Comparison of ENCODE assay signal across 8 mouse cellular contexts in the genomic region with DNA sequence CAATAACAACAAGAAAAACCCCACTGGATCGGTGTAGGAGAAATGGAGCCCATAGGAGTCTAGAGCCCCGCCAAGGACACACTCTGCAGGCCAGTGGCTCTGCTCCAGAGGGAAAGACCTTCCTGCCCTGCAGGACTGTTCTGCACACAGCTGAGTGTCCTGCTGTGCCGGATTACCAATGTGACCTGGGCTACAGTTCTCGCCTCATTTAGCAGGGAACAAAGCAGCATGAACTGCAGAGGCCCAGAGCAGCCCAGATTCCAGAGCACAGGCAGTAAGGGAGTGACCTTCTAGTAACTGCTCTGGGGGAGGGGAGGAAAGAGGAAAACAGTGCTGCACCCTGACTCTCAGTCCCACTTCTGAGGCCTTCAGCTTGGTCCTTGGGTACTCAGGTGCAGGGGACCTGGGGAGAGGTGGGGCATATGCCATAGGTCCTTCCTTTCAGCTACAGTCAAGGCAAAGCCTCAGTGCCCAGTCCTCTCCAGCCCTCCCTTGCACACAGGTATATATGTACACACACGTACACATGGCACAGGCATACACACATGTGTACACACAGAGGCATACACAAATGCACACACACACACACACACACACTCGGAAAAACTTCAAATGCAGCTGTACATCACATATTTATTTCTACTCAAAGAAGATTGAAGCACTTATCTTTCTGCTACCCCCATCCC.
DNase-seq lines count a peak whose midpoint lies in the region; ATAC-seq and TF ChIP-seq lines count a peak whose summit lies in the region.

No protein-coding gene starts in this region.

- no peak for TF ChIP-seq EP300 in liver, embryonic 14.5 days (IDR thresholded peaks at IDR 0.05; ENCODE audit: low read depth)

- no peak for DNase-seq in liver, embryonic 14.5 days (ENCODE audit: low read depth in 3 of 3, low spot score in 3 of 3)
- DNase-seq in liver, embryonic 11.5 days (ENCODE audit: low spot score), result no peak
- peak; percentile 43 for DNase-seq in hindbrain, embryonic 11.5 days (ENCODE audit: low spot score)
- peak; percentile 75 for DNase-seq in mesoderm, embryonic 11.5 days (ENCODE audit: low read depth, low spot score)
- DNase-seq in left cerebral cortex, postnatal 25 days (ENCODE audit: low spot score in 2 of 2), result no peak
- DNase-seq in lung, adult 18-20 months, result no peak

- no peak overlapping the region for H3K9ac ChIP-seq in liver, embryonic 14.5 days (replicated peaks)
- H3K9ac ChIP-seq in liver, embryonic 11.5 days (ENCODE audit: low read depth, low read length), result no peak overlapping the region
- no peak overlapping the region for H3K9ac ChIP-seq in embryonic facial prominence, embryonic 12.5 days
- H3K9ac ChIP-seq in hindbrain, embryonic 11.5 days (ENCODE audit: low read depth, low read length), result 0 out of 2 replicates have a peak overlapping the region, but pooled peaks have one; percentile 2

- no peak overlapping the region for H3K4me3 ChIP-seq in liver, embryonic 14.5 days (ENCODE audit: insufficient read depth in 1 of 2, low read depth in 2 of 2, low read length in 2 of 2)
- no peak overlapping the region for H3K4me3 ChIP-seq in liver, embryonic 11.5 days (ENCODE audit: low read depth, low read length)
- H3K4me3 ChIP-seq in embryonic facial prominence, embryonic 12.5 days, result no peak overlapping the region
- H3K4me3 ChIP-seq in hindbrain, embryonic 11.5 days (ENCODE audit: low read depth, low read length), result no peak overlapping the region

- no peaks in the 10 kb centered on the region for H3K9me3 ChIP-seq in liver, embryonic 14.5 days (ENCODE audit: control insufficient read depth, low read length)
- no peaks in the 10 kb centered on the region for H3K9me3 ChIP-seq in liver, embryonic 11.5 days (ENCODE audit: control insufficient read depth, low read length)
- 0 out of 2 replicates have a peak, but pooled peaks cover 5% of the 10 kb centered on the region for H3K9me3 ChIP-seq in embryonic facial prominence, embryonic 12.5 days
- H3K9me3 ChIP-seq in hindbrain, embryonic 11.5 days (ENCODE audit: control insufficient read depth, low read length), result no peaks in the 10 kb centered on the region

- intact Hi-C loops in left cerebral cortex, postnatal 25 days (cut with DNase I), result no loop called here

- peaks cover 0 to 3% of the 10 kb centered on the region in 2 experiments; a peak in 1 of 4 replicates for H3K4me1 ChIP-seq in liver, embryonic 14.5 days (replicated peaks; ENCODE audit: control insufficient read depth in 2 of 2, insufficient read depth in 2 of 2, low read length in 1 of 2)
- 0 out of 2 replicates have a peak, but pooled peaks cover 2% of the 10 kb centered on the region for H3K4me1 ChIP-seq in liver, embryonic 11.5 days (replicated peaks; ENCODE audit: control insufficient read depth, insufficient read depth, low read length)
- H3K4me1 ChIP-seq in embryonic facial prominence, embryonic 12.5 days, result 0 out of 2 replicates have a peak, but pooled peaks cover 3% of the 10 kb centered on the region
- peaks cover 6% of the 10 kb centered on the region for H3K4me1 ChIP-seq in hindbrain, embryonic 11.5 days (replicated peaks; ENCODE audit: control insufficient read depth, insufficient read depth, low read length)

- no peaks in the 10 kb centered on the region for H3K27me3 ChIP-seq in liver, embryonic 14.5 days (ENCODE audit: control insufficient read depth, insufficient read depth, low read length)
- no peaks in the 10 kb centered on the region for H3K27me3 ChIP-seq in liver, embryonic 11.5 days (replicated peaks; ENCODE audit: control insufficient read depth, insufficient read depth, low read length)
- no peaks in the 10 kb centered on the region for H3K27me3 ChIP-seq in embryonic facial prominence, embryonic 12.5 days
- no peaks in the 10 kb centered on the region for H3K27me3 ChIP-seq in hindbrain, embryonic 11.5 days (ENCODE audit: control insufficient read depth, insufficient read depth, low read length)

- TF ChIP-seq CTCF in liver, embryonic 14.5 days (IDR thresholded peaks at IDR 0.05; ENCODE audit: low read depth), result no peak

- 52% methylated on average over 6 of the region's 6 CpGs for WGBS in liver, embryonic 14.5 days (ENCODE audit: insufficient replicate concordance)
- WGBS in liver, embryonic 11.5 days, result 63% methylated on average over 6 of the region's 6 CpGs
- 48% methylated on average over 6 of the region's 6 CpGs for WGBS in embryonic facial prominence, embryonic 12.5 days
- 28% methylated on average over 6 of the region's 6 CpGs for WGBS in hindbrain, embryonic 11.5 days

- H3K4me2 ChIP-seq in liver, embryonic 14.5 days (ENCODE audit: low read depth), result no peak overlapping the region
- H3K4me2 ChIP-seq in liver, embryonic 11.5 days, result no peak overlapping the region
- no peak overlapping the region for H3K4me2 ChIP-seq in embryonic facial prominence, embryonic 12.5 days (replicated peaks)
- H3K4me2 ChIP-seq in hindbrain, embryonic 11.5 days (replicated peaks; ENCODE audit: low read depth, low read length), result no peak overlapping the region

- H3K27ac ChIP-seq in liver, embryonic 14.5 days, result no peak overlapping the region
- H3K27ac ChIP-seq in liver, embryonic 11.5 days (ENCODE audit: low read depth, low read length), result no peak overlapping the region
- H3K27ac ChIP-seq in embryonic facial prominence, embryonic 12.5 days, result no peak overlapping the region
- H3K27ac ChIP-seq in hindbrain, embryonic 11.5 days (ENCODE audit: low read depth, low read length), result no peak overlapping the region

- H3K36me3 ChIP-seq in liver, embryonic 14.5 days (replicated peaks; ENCODE audit: control insufficient read depth, insufficient read depth, low read depth), result no peaks in the 10 kb centered on the region
- H3K36me3 ChIP-seq in liver, embryonic 11.5 days (ENCODE audit: control insufficient read depth, insufficient read depth, low read length), result no peaks in the 10 kb centered on the region; the same call in 1 of the 2 replicates
- no peaks in the 10 kb centered on the region for H3K36me3 ChIP-seq in embryonic facial prominence, embryonic 12.5 days
- H3K36me3 ChIP-seq in hindbrain, embryonic 11.5 days (ENCODE audit: control insufficient read depth, insufficient read depth, low read length), result no peaks in the 10 kb centered on the region

- ATAC-seq in liver, embryonic 14.5 days (ENCODE audit: insufficient read depth), result 0 out of 2 replicates have a peak, but pooled peaks have one; percentile 18
- ATAC-seq in liver, embryonic 11.5 days (replicated peaks; ENCODE audit: low FRiP score), result no peak
- ATAC-seq in embryonic facial prominence, embryonic 12.5 days (ENCODE audit: insufficient number of reproducible peaks, insufficient read depth, low FRiP score, low TSS enrichment), result peak; percentile 72
- peak; percentile 81 for ATAC-seq in hindbrain, embryonic 11.5 days (ENCODE audit: low FRiP score)
- ATAC-seq in CD4-positive, CD25-positive, alpha-beta regulatory T cell, adult 4 months, result no peak

Comparison
In these comparisons a context has a peak if more than half of its experiments do, and no peak if none do; other contexts are left out.
1. ATAC-seq: peak in liver, embryonic 14.5 days (single experiment), embryonic facial prominence, embryonic 12.5 days (single experiment) and hindbrain, embryonic 11.5 days (single experiment); none in liver, embryonic 11.5 days (single experiment) and CD4-positive, CD25-positive, alpha-beta regulatory T cell, adult 4 months (single experiment).
2. DNase-seq: peak in hindbrain, embryonic 11.5 days (single experiment) and mesoderm, embryonic 11.5 days (single experiment); none in liver, embryonic 14.5 days (0 of 3), liver, embryonic 11.5 days (single experiment), left cerebral cortex, postnatal 25 days (0 of 2) and lung, adult 18-20 months (0 of 2).